27 mouse cellular contexts compared by ENCODE assay signal in genomic region chr13:81836386-81837177, GRCm38 (mm10). TPM values are rescaled to one million over a fixed set of nuclear protein-coding genes. Genes with fewer than 3 reads are reported as not detected.
DNase-seq lines count a peak whose midpoint lies in the region; ATAC-seq and TF ChIP-seq lines count a peak whose summit lies in the region.
"Had no signal": no experiment of that assay in that cellular context is flagged by ENCODE, and none has a peak within 500 bp of the region (broad histone marks: within the 10 kb centered on the region; RNA-seq: fewer than 3 reads in every experiment).

No protein-coding gene starts in this region.

- H3K27ac ChIP-seq in kidney, embryonic 15.5 days, result peak overlapping the region; percentile 48; the same call in 1 of the 2 replicates
- no peak overlapping the region for H3K27ac ChIP-seq in kidney, adult 2 months (ENCODE audit: insufficient read depth, low read depth, low read length)
- H3K27ac ChIP-seq in lung, postnatal 0 days (ENCODE audit: low read length), result no peak overlapping the region
- H3K27ac ChIP-seq: embryonic facial prominence, embryonic 12.5 days; heart, embryonic 10.5 days; heart, embryonic 15.5 days; hindbrain, embryonic 12.5 days; hindbrain, postnatal 0 days; intestine, embryonic 15.5 days; limb, embryonic 13.5 days; midbrain, embryonic 12.5 days; neural tube, embryonic 13.5 days; stomach, postnatal 0 days had no signal

- H3K4me2 ChIP-seq in kidney, embryonic 15.5 days, result no peak overlapping the region
- H3K4me2 ChIP-seq in lung, postnatal 0 days (replicated peaks; ENCODE audit: low read depth, low read length), result no peak overlapping the region
- H3K4me2 ChIP-seq: embryonic facial prominence, embryonic 12.5 days; heart, embryonic 15.5 days; hindbrain, embryonic 12.5 days; intestine, embryonic 15.5 days; limb, embryonic 13.5 days; liver, embryonic 11.5 days; midbrain, embryonic 12.5 days; neural tube, embryonic 13.5 days had no signal

- no peak overlapping the region for H3K9ac ChIP-seq in kidney, embryonic 15.5 days
- no peak overlapping the region for H3K9ac ChIP-seq in lung, postnatal 0 days (replicated peaks; ENCODE audit: low read depth)
- H3K9ac ChIP-seq: embryonic facial prominence, embryonic 12.5 days; heart, embryonic 15.5 days; hindbrain, embryonic 12.5 days; intestine, embryonic 15.5 days; limb, embryonic 13.5 days; midbrain, embryonic 12.5 days; neural tube, embryonic 13.5 days had no signal

- no peaks in the 10 kb centered on the region for H3K36me3 ChIP-seq in kidney, embryonic 15.5 days
- H3K36me3 ChIP-seq in kidney, adult 2 months (ENCODE audit: control insufficient read depth, insufficient read depth, low read length), result no peaks in the 10 kb centered on the region
- no peaks in the 10 kb centered on the region for H3K36me3 ChIP-seq in lung, postnatal 0 days (ENCODE audit: insufficient read depth, low read length)
- H3K36me3 ChIP-seq: embryonic facial prominence, embryonic 12.5 days; heart, embryonic 10.5 days; heart, embryonic 15.5 days; hindbrain, embryonic 12.5 days; intestine, embryonic 15.5 days; limb, embryonic 13.5 days; midbrain, embryonic 12.5 days; neural tube, embryonic 13.5 days had no signal

- TF ChIP-seq CTCF in kidney, adult 2 months (conservative IDR thresholded peaks at IDR 0.05; ENCODE audit: insufficient read depth, insufficient read length, low read depth, low read length), result no peak
- no peak for TF ChIP-seq CTCF in lung, postnatal 0 days (IDR thresholded peaks at IDR 0.05)

- TF ChIP-seq POLR2A in kidney, adult 2 months (IDR thresholded peaks at IDR 0.05; ENCODE audit: low read depth, low read length), result no peak

- no peaks in the 10 kb centered on the region for H3K9me3 ChIP-seq in kidney, embryonic 15.5 days (replicated peaks)
- H3K9me3 ChIP-seq in lung, postnatal 0 days (ENCODE audit: low read length), result no peaks in the 10 kb centered on the region
- H3K9me3 ChIP-seq: embryonic facial prominence, embryonic 12.5 days; heart, embryonic 10.5 days; heart, embryonic 15.5 days; hindbrain, embryonic 12.5 days; intestine, embryonic 15.5 days; limb, embryonic 13.5 days; midbrain, embryonic 12.5 days; neural tube, embryonic 13.5 days had no signal

- TF ChIP-seq EP300 in lung, postnatal 0 days (IDR thresholded peaks at IDR 0.05), result no peak

- ATAC-seq in kidney, embryonic 15.5 days (replicated peaks; ENCODE audit: low FRiP score), result no peak; the same call in 1 of the 2 replicates
- ATAC-seq in lung, postnatal 0 days, result no peak; the same call in 1 of the 2 replicates
- ATAC-seq: forebrain, embryonic 14.5 days; hindbrain, postnatal 0 days; intestine, embryonic 15.5 days had no signal

- H3K27me3 ChIP-seq in kidney, embryonic 15.5 days, result no peaks in the 10 kb centered on the region
- no peaks in the 10 kb centered on the region for H3K27me3 ChIP-seq in kidney, adult 2 months (replicated peaks; ENCODE audit: control insufficient read depth, insufficient read depth, low read length)
- H3K27me3 ChIP-seq in lung, postnatal 0 days (replicated peaks; ENCODE audit: insufficient read depth, low read length), result no peaks in the 10 kb centered on the region
- H3K27me3 ChIP-seq: embryonic facial prominence, embryonic 12.5 days; heart, embryonic 15.5 days; hindbrain, embryonic 12.5 days; intestine, embryonic 15.5 days; limb, embryonic 13.5 days; midbrain, embryonic 12.5 days; neural tube, embryonic 13.5 days had no signal

- DNase-seq in kidney, adult 2 months, result no peak
- DNase-seq in kidney, postnatal 4 days, result peak; percentile 49 to 50
- DNase-seq in kidney, postnatal 36 days, result no peak
- peak; percentile 20 for DNase-seq in lung, postnatal 10 days
- no peak for DNase-seq in lung, postnatal 0 days (ENCODE audit: low spot score)
- DNase-seq: adrenal gland, postnatal 36 days; B cell, adult 2 months; cerebellum, adult 2 months; embryo, embryonic 11 days; gastrocnemius, postnatal 14 days; heart, postnatal 36 days; right cerebral cortex, postnatal 4 days; thymus, adult 18-20 months; thymus, postnatal 25 days had no signal

- H3K4me1 ChIP-seq in kidney, embryonic 15.5 days, result 0 out of 2 replicates have a peak, but pooled peaks cover 2% of the 10 kb centered on the region
- no peaks in the 10 kb centered on the region for H3K4me1 ChIP-seq in kidney, adult 2 months (ENCODE audit: control insufficient read depth, insufficient read depth, low read length)
- no peaks in the 10 kb centered on the region for H3K4me1 ChIP-seq in lung, postnatal 0 days (ENCODE audit: insufficient read depth, low read depth, low read length)
- H3K4me1 ChIP-seq: embryonic facial prominence, embryonic 12.5 days; heart, embryonic 10.5 days; heart, embryonic 15.5 days; hindbrain, embryonic 12.5 days; intestine, embryonic 15.5 days; limb, embryonic 13.5 days; midbrain, embryonic 12.5 days had no signal

- H3K4me3 ChIP-seq in kidney, embryonic 15.5 days (replicated peaks), result no peak overlapping the region
- no peak overlapping the region for H3K4me3 ChIP-seq in kidney, adult 2 months (ENCODE audit: insufficient read depth, low read depth, low read length)
- H3K4me3 ChIP-seq in lung, postnatal 0 days (ENCODE audit: low read depth, low read length), result no peak overlapping the region
- H3K4me3 ChIP-seq: embryonic facial prominence, embryonic 12.5 days; heart, embryonic 10.5 days; heart, embryonic 15.5 days; hindbrain, embryonic 12.5 days; intestine, embryonic 15.5 days; limb, embryonic 13.5 days; midbrain, embryonic 12.5 days; neural tube, embryonic 13.5 days had no signal

- WGBS in kidney, embryonic 15.5 days, result 66% methylated on average over 9 of the region's 9 CpGs
- 67% methylated on average over 9 of the region's 9 CpGs for WGBS in kidney, adult 2 months
- WGBS in lung, postnatal 0 days, result 53% methylated on average over 9 of the region's 9 CpGs

RNA-seq across cellular contexts. Expression of gene Cetn3, which starts 53.7 kb away (rescaled TPM):
- polyA plus RNA-seq in kidney, embryonic 15.5 days (2015; fragmentation: Nextera tagmentation; extraction: Ambion mirVana), result 208 and 211 TPM in 2 replicates
- polyA plus RNA-seq in kidney, adult 2 months (2012; rRNA removed), result 3.5 and 8.1 TPM in 2 replicates
- 184 and 185 TPM in 2 replicates for polyA plus RNA-seq in lung, postnatal 0 days (2015; fragmentation: Nextera tagmentation; extraction: Ambion mirVana)

Comparison
In these comparisons a context has a peak if more than half of its experiments do, and no peak if none do; other contexts are left out.
1. DNase-seq: peak in kidney, postnatal 4 days (2 of 2) and lung, postnatal 10 days (single experiment); none in kidney, adult 2 months (single experiment), kidney, postnatal 36 days (0 of 2) and lung, postnatal 0 days (single experiment).
2. RNA of gene Cetn3, which starts 53.7 kb away (polyA plus RNA-seq): 208 to 211 TPM in kidney, embryonic 15.5 days and 184 to 185 TPM in lung, postnatal 0 days; 3.5 to 8.1 TPM in kidney, adult 2 months; every median in the first group is over 10 times any median in the second.